In the genomic region with DNA sequence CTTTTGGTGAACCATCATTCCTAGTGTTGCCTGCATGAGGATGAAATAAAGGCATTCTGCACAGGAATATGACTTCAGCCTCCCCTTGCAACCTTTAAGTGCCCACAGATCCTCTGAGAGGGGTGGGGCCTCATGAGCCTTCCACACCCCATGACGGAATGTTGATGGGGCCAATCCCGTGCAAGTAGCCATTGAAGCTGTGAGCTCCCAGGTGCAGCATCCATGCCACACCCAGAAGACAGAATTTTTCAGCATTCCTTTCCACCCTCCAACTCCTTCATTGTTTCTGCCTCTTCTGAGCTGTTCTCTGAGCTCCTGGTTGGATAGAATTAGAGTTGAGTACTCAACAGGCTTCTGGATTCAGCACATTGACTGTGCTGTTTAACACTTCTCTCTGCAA, we compare ENCODE assay signal across 20 mouse cellular contexts.
DNase-seq lines count a peak whose midpoint lies in the region; TF ChIP-seq lines count a peak whose summit lies in the region.
"Had no signal": no experiment of that assay in that cellular context is flagged by ENCODE, and none has a peak within 500 bp of the region (broad histone marks: within the 10 kb centered on the region; RNA-seq: fewer than 3 reads in every experiment).

No protein-coding gene starts in this region.

- peak; percentile 77 for DNase-seq in ES-CJ7 (ENCODE audit: low read depth, low spot score)
- DNase-seq in R1 (ENCODE audit: low read depth, low spot score): peak; percentile 96
- no peak for DNase-seq in natural killer cell, adult 2 months (ENCODE audit: low spot score in 2 of 2)
- DNase-seq in B cell, adult 2 months: no peak
- DNase-seq in MN1 (ENCODE audit: low spot score): no peak
- DNase-seq: adrenal gland, adult 8-10 months; adrenal gland, postnatal 14 days; adrenal gland, postnatal 36 days; cerebellum, adult 11-12 months; cerebellum, adult 2 months; cerebellum, adult 9-10 months; cerebellum, postnatal 10 days; cerebellum, postnatal 25 days had no signal

- H3K36me3 ChIP-seq in ES-Bruce4 (ENCODE audit: control insufficient read depth, insufficient read depth, low read length, poor library complexity, severe bottlenecking): no peaks in the 10 kb centered on the region
- H3K36me3 ChIP-seq: embryonic facial prominence, embryonic 10.5 days; embryonic facial prominence, embryonic 12.5 days; forebrain, embryonic 15.5 days had no signal

- no peak for TF ChIP-seq CTCF in ES-Bruce4 (IDR thresholded peaks at IDR 0.05; ENCODE audit: low read depth, low read length)

- no peak for TF ChIP-seq POLR2A in ES-Bruce4 (IDR thresholded peaks at IDR 0.05; ENCODE audit: insufficient read depth, low read length)

- H3K4me1 ChIP-seq in ES-Bruce4 (ENCODE audit: control insufficient read depth, insufficient read depth, low read length): no peaks in the 10 kb centered on the region
- H3K4me1 ChIP-seq: embryonic facial prominence, embryonic 10.5 days; embryonic facial prominence, embryonic 12.5 days; forebrain, embryonic 13.5 days; forebrain, embryonic 15.5 days had no signal

- peaks cover 2% of the 10 kb centered on the region; the same call in 1 of the 2 replicates for H3K9me3 ChIP-seq in ES-Bruce4 (replicated peaks; ENCODE audit: control insufficient read depth, insufficient read depth, low read length, poor library complexity, severe bottlenecking)
- H3K9me3 ChIP-seq: embryonic facial prominence, embryonic 12.5 days; forebrain, embryonic 15.5 days had no signal

- no peak overlapping the region for H3K9ac ChIP-seq in ES-Bruce4 (ENCODE audit: low read depth, poor library complexity, severe bottlenecking)
- H3K9ac ChIP-seq: embryonic facial prominence, embryonic 12.5 days; forebrain, embryonic 13.5 days; forebrain, embryonic 15.5 days had no signal

- peak overlapping the region; percentile 56 for H3K27ac ChIP-seq in ES-Bruce4 (ENCODE audit: insufficient read depth, low read length)
- H3K27ac ChIP-seq: embryonic facial prominence, embryonic 10.5 days; embryonic facial prominence, embryonic 12.5 days; forebrain, embryonic 13.5 days; forebrain, embryonic 15.5 days had no signal

- H3K4me3 ChIP-seq in ES-Bruce4 (ENCODE audit: low read depth, low read length): no peak overlapping the region
- H3K4me3 ChIP-seq: embryonic facial prominence, embryonic 10.5 days; embryonic facial prominence, embryonic 12.5 days; forebrain, embryonic 13.5 days; forebrain, embryonic 15.5 days had no signal

- H3K27me3 ChIP-seq in ES-Bruce4 (ENCODE audit: control insufficient read depth, insufficient read depth, low read length, poor library complexity, severe bottlenecking): no peaks in the 10 kb centered on the region
- H3K27me3 ChIP-seq: CH12.LX; embryonic facial prominence, embryonic 12.5 days; forebrain, embryonic 13.5 days; forebrain, embryonic 15.5 days; Patski had no signal

- TF ChIP-seq EP300 in ES-Bruce4 (IDR thresholded peaks at IDR 0.05; ENCODE audit: insufficient read depth, low read depth, low read length): peak; percentile 45; the same call in 1 of the 2 replicates

Comparison
In these comparisons a context has a peak if more than half of its experiments do, and no peak if none do; other contexts are left out.
1. DNase-seq: peak in ES-CJ7 (single experiment) and R1 (single experiment); none in natural killer cell, adult 2 months (0 of 2), B cell, adult 2 months (0 of 2) and MN1 (single experiment).